Mouse (Mus musculus) heart, embryonic 16.5 days (tissue): ENCODE results near the gene Mypop. TPM values are rescaled to one million over a fixed set of nuclear protein-coding genes. Genes with fewer than 3 reads are reported as not detected.

Source experiments
- ATAC-seq: fragments of 200-750 bp; cut with Nextera tagmentation; replicated peaks from 2 replicates; pipeline ENCODE4 v1.8.0; 2017; ENCODE audit warnings: moderate number of reproducible peaks; ENCODE audit not compliant: insufficient read depth, low FRiP score; ENCODE audit errors: extremely low read depth
- H3K27ac ChIP-seq: fragments of 300-500 bp; sonication (generic); 2 replicates; pipeline ENCODE4 v1.5.1; 2014; ENCODE audit warnings: mild to moderate bottlenecking, low read length, control low read depth, moderate library complexity
- H3K27me3 ChIP-seq: fragments of 300-500 bp; sonication (generic); 2 replicates; pipeline ENCODE4 v1.6.1; 2014; ENCODE audit warnings: low read length, mixed read lengths; ENCODE audit not compliant: control insufficient read depth, insufficient read depth
- H3K36me3 ChIP-seq: fragments of 300-500 bp; sonication (generic); 2 replicates; pipeline ENCODE4 v1.6.1; 2014; ENCODE audit not compliant: control insufficient read depth, insufficient read depth
- H3K4me1 ChIP-seq: fragments of 300-500 bp; sonication (generic); 2 replicates; pipeline ENCODE4 v1.6.1; 2014; ENCODE audit warnings: low read length, mixed read lengths; ENCODE audit not compliant: control insufficient read depth, insufficient read depth
- H3K4me2 ChIP-seq: fragments of 300-500 bp; sonication (generic); 2 replicates; pipeline ENCODE4 v1.6.1; 2014; ENCODE audit warnings: low read depth, mild to moderate bottlenecking, control low read depth, low read length
- H3K4me3 ChIP-seq: fragments of 300-500 bp; sonication (generic); 2 replicates; pipeline ENCODE4 v1.5.1; 2014; ENCODE audit warnings: mild to moderate bottlenecking, control low read depth, low read length
- H3K9ac ChIP-seq: fragments of 300-500 bp; sonication (generic); 2 replicates; pipeline ENCODE4 v1.6.1; 2014; ENCODE audit warnings: low read length, control low read depth
- H3K9me3 ChIP-seq: fragments of 300-500 bp; sonication (generic); replicated peaks from 2 replicates; pipeline ENCODE4 v1.6.1; 2016; ENCODE audit warnings: low read length; ENCODE audit not compliant: control insufficient read depth
- WGBS: fragments of 180-500 bp; shearing (Covaris S2); extraction: QIAGEN DNeasy Blood & Tissue Kit; methylation state at CpG from one replicate; pipeline ENCODE4 v1.1.7; 2014; 5-methylcytosine and 5-hydroxymethylcytosine counted together
- polyA plus RNA-seq: library from polyadenylated mRNA; unstranded; fragments of >200 nt; fragmentation: Nextera tagmentation; extraction: Ambion mirVana; gene quantifications from 2 replicates; pipeline ENCODE4 v1.2.1, GENCODE M21; 2015

Gene Mypop
- 1.8 and 1.9 TPM in 2 replicates for polyA plus RNA-seq

GRCm38 (mm10) chr7:18990601-18991295, at the start of gene Mypop:
Gene Mypop, plus strand, starts transcription at chr7:18991245.
- Histone ChIP-seq H3K27me3 (peaks cover 15% of the 10 kb centered on the region), H3K36me3 (peaks cover 3% of the 10 kb centered on the region; the same call in 1 of the 2 replicates), H3K4me3 (peak within 1 kb of the TSS; percentile 46), H3K9ac (peak within 1 kb of the TSS; percentile 64), H3K27ac (peak within 1 kb of the TSS; percentile 69), H3K9me3 (no peaks in the 10 kb centered on the region), H3K4me2 (peak within 1 kb of the TSS; percentile 78), H3K4me1 (peaks cover 10% of the 10 kb centered on the region; the same call in 1 of the 2 replicates)
- ATAC-seq = peak; percentile 94
- under 1% methylated on average over 35 of the region's 37 CpGs for WGBS

- no peak for ATAC-seq
- no peak overlapping the region for H3K4me2 ChIP-seq
- H3K4me3 ChIP-seq = no peak overlapping the region
- H3K9ac ChIP-seq = no peak overlapping the region
- no peaks in the 10 kb centered on the region for H3K4me1 ChIP-seq
- no peaks in the 10 kb centered on the region for H3K9me3 ChIP-seq
- H3K27ac ChIP-seq = no peak overlapping the region
- no peaks in the 10 kb centered on the region for H3K27me3 ChIP-seq
- WGBS = 33% methylated on average over 1 of the region's 1 CpGs
- no peaks in the 10 kb centered on the region for H3K36me3 ChIP-seq
Observed at GRCm38 (mm10) chr7:18942376-18942775, 48.7 kb upstream of the Mypop start.

- Histone ChIP-seq H3K27me3 (no peaks in the 10 kb centered on the region), H3K9ac (no peak overlapping the region), H3K4me1 (no peaks in the 10 kb centered on the region), H3K27ac (no peak overlapping the region), H3K4me2 (no peak overlapping the region), H3K36me3 (no peaks in the 10 kb centered on the region), H3K4me3 (no peak overlapping the region), H3K9me3 (no peaks in the 10 kb centered on the region)
- ATAC-seq = no peak
- 55% methylated on average over 9 of the region's 9 CpGs for WGBS
Observed at GRCm38 (mm10) chr7:18942815-18943214, 48.2 kb upstream of the Mypop start.

GRCm38 (mm10) chr7:18948151-18948550, 42.9 kb upstream of the Mypop start:
- 45% methylated on average over 6 of the region's 6 CpGs for WGBS
- Histone ChIP-seq H3K4me3 (no peak overlapping the region), H3K27ac (0 out of 2 replicates have a peak overlapping the region, but pooled peaks have one; percentile 20), H3K9me3 (no peaks in the 10 kb centered on the region), H3K36me3 (no peaks in the 10 kb centered on the region), H3K4me2 (no peak overlapping the region), H3K4me1 (no peaks in the 10 kb centered on the region; the same call in 1 of the 2 replicates), H3K9ac (no peak overlapping the region), H3K27me3 (peaks cover 10% of the 10 kb centered on the region; the same call in 1 of the 2 replicates)
- ATAC-seq = peak; percentile 67

GRCm38 (mm10) chr7:18949781-18950522, 41.1 kb upstream of the Mypop start:
- WGBS = 25% methylated on average over 12 of the region's 12 CpGs
- Histone ChIP-seq H3K4me2 (no peak overlapping the region), H3K36me3 (no peaks in the 10 kb centered on the region), H3K27me3 (peaks cover 10% of the 10 kb centered on the region; the same call in 1 of the 2 replicates), H3K9me3 (no peaks in the 10 kb centered on the region), H3K4me1 (no peaks in the 10 kb centered on the region; the same call in 1 of the 2 replicates), H3K27ac (no peak overlapping the region), H3K9ac (no peak overlapping the region), H3K4me3 (no peak overlapping the region)
- no peak for ATAC-seq

- Histone ChIP-seq H3K4me2 (no peak overlapping the region), H3K9ac (no peak overlapping the region), H3K4me1 (no peaks in the 10 kb centered on the region; the same call in 1 of the 2 replicates), H3K27ac (no peak overlapping the region), H3K9me3 (no peaks in the 10 kb centered on the region), H3K27me3 (peaks cover 12% of the 10 kb centered on the region; the same call in 1 of the 2 replicates), H3K4me3 (no peak overlapping the region), H3K36me3 (no peaks in the 10 kb centered on the region)
- ATAC-seq = no peak
- WGBS = 23% methylated on average over 18 of the region's 18 CpGs
Observed at GRCm38 (mm10) chr7:18950523-18951315, 40.3 kb upstream of the Mypop start.

GRCm38 (mm10) chr7:18951397-18951796, 39.6 kb upstream of the Mypop start:
- H3K4me3 ChIP-seq = no peak overlapping the region
- peaks cover 12% of the 10 kb centered on the region for H3K27me3 ChIP-seq
- no peak overlapping the region for H3K27ac ChIP-seq
- no peaks in the 10 kb centered on the region; the same call in 1 of the 2 replicates for H3K4me1 ChIP-seq
- H3K4me2 ChIP-seq = no peak overlapping the region
- no peak overlapping the region for H3K9ac ChIP-seq
- WGBS = 15% methylated on average over 15 of the region's 15 CpGs
- no peaks in the 10 kb centered on the region for H3K36me3 ChIP-seq
- no peaks in the 10 kb centered on the region for H3K9me3 ChIP-seq
- no peak for ATAC-seq

GRCm38 (mm10) chr7:18957569-18958383, 33.3 kb upstream of the Mypop start:
- H3K4me2 ChIP-seq = peak overlapping the region; percentile 99
- H3K27me3 ChIP-seq = peaks cover 52% of the 10 kb centered on the region
- H3K9me3 ChIP-seq = no peaks in the 10 kb centered on the region
- peaks cover 6% of the 10 kb centered on the region for H3K4me1 ChIP-seq
- H3K9ac ChIP-seq = peak overlapping the region; percentile 78
- ATAC-seq = peak; percentile 87
- peak overlapping the region; percentile 25; the same call in 1 of the 2 replicates for H3K27ac ChIP-seq
- no peaks in the 10 kb centered on the region for H3K36me3 ChIP-seq
- H3K4me3 ChIP-seq = peak overlapping the region; percentile 70
- 1% methylated on average over 83 of the region's 107 CpGs for WGBS
